Mouse (Mus musculus): ENCODE data around the gene Prelp.
A peak's percentile ranks its signal among the peaks of the same experiment; 100 is the strongest.

Gene Prelp

DNA sequence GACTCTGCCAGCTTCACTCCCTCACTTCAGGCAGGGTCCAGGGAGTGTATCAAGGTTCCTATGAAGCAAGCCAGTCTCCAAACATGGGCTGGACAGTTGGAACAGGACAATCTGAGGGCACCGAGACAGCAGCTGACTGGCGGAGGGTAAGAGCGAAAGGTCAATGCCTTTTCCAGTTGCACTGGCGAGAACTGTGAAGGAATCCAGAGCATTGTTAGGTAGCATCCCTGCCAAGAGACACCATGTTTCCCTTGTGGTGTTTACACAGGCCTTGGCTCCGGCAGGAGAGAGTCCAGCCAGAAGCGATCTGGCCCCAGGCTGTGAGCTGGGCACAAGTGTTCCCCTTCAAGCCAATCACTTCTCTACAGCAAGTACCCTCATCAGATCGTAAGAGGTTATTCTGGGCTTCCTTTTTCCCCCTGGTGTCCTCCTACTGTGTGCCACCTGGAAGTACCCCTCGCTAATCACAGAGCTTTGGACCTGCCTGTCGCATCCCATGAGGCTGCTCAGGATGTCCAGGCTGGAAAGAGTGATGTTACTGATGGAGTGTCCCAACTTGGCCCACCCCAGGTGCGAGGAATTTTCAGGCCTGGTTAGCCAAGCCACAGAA lies 13.2 kb upstream of the Prelp start:
- DNase-seq (ENCODE audit: extremely low spot score), result no peak

DNA sequence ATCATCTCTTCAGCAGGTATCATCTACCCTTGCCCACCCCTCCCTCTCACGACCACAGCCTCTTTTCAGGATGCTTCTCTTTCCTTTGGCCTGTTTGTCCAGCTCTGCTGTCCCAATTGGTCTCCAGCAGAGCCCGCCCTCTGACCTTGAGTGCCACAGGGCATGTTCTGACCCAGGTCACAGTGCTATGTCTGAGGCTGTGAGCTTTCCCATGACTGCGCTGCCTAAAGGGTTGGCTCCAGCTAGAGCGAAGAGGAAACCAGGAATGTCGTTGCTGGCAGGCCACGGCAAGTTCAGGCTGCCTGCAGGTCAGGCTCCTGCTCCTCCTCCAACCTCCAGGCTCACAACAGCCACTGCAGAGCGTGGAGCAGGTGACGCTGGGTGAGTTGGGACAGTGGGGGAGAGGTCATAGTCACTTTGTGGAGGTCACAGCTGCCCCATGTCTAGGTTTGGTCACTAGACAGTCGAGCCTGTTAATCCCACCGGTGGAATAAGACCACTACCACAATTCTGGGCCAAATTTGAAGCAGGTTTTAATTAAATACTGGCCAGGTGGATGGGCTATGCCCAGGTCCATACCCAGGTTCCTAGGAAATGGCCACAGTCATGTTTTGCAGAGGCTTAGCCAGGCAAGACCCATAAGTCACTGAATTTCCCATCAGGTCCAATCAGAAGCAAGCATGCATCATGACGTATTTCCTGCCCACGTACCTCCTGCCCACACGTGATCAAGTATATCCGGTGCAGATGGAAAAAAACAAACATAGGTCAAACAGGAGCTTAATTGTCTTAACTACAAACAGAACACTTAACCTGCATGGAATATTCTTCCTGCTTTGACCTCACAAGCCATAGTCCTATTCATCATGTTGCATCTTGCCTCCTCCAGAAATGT lies 12.3 kb upstream of the Prelp start:
- DNase-seq (ENCODE audit: extremely low spot score), result no peak

DNA sequence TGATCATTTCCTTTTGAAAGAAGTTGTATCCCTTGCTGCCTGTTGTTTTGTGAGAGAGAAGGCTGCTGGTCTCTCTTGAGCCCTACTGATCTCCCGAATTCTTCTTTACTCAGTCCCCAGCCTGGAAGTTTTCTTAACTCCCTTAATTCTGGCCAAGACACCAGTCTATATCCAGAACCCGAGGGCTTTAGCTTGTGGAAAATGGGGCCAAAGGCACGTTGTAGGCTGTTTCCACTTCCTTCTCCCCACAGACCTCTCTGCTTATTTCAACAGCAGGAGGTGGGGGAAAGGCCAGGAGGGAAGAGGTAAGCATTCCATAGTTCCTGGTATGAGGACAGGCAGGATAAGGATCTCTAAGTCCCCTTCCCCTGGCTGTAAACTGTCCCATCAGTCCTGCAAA lies 8.8 kb upstream of the Prelp start:
- no peak for DNase-seq (ENCODE audit: extremely low spot score)

DNA sequence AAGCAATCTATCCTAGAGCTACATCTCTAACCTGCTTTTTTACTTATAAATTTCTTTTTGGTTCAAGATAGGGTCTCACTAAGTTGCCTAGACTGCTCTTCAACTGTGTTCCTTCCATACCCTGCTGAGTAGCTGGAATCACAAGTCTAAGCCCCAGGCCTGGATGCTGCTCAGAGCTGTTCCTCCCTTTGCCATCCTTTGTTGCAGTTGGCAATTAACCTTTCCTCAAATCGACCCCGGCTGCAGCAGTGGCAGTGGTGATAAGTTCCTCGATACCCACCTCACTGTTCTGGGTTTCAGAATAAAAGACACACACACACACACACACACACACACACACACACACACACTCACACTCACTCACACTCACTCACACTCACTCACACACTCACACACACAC lies 4.0 kb upstream of the Prelp start:
- DNase-seq (ENCODE audit: extremely low spot score), result no peak

DNA sequence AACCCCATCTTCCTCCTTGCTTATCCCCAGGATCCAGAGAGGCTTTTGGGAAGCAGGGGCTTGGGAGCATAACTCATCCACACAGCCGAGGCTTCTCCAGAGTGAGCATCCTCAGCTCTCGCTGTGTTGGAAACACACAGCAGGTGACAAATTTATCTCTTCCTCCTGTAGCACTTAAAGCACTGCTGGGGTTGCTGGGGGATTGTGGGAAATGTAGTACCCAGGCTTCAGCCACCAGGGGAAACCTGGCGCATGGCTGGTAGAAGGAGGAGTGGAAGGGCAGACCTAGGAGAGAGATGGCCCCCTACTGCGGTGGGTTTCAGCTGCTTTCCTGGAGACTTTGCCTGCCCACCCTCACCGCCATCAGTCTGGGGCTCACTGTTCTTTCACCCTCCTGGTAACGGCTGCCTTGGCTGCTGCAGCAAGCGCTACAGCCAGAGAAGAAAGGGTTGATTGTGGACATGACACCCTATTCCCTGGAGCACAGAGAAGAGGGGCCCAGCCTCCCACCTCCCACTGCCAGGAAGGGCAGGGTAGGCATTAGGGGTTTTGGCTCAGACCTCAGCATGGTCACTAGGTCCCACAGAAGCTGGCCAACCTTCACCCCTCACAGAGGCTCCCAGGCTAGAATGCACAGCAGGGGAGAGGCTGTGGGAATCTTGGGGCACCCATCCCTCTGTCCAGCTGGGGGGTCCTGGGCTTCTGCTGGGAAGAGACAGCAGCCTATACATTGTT lies 3.1 kb upstream of the Prelp start:
- peak; percentile 39 for DNase-seq (ENCODE audit: extremely low spot score)

DNA sequence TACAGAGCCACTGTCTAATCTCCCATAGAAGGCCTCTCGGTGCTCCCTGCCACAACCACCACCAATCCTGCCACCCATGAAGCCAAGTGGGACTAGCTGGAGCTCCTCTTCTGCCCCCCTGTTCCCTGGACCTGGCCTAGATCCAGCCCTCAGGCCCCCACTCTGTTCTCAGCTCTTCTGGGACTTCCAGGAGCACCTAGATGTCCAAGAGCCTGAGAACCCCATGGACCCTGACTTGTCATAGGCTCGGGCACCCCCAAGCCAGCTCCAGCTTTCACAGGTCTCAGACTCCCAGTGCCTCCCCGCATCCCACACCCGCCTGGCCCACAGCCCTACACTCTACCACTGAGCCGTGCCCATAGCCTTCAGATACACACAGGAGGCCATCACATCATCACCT lies 1.9 kb upstream of the Prelp start:
- DNase-seq (ENCODE audit: extremely low spot score), result no peak

DNA sequence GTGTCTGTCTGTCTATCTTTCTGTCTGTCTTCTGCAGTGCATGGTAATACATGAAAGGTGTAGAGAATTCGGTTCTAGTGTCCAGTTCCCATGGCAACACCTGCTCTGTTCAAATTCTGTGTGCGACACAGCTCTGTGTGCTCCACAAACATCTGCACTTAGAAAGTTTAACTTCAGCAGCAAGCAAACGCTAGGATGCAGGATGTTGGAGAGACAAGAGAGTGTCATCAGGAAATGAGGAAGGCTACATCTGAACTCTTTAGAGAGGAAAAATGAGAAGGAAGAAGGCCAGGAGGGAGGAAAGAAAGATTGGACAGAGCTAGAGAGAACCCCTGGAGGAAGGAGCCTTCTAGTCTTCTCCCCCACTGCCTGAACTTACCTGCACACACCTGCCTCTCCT lies 338 bp downstream of the Prelp start:
- no peak for DNase-seq (ENCODE audit: extremely low spot score)

DNA sequence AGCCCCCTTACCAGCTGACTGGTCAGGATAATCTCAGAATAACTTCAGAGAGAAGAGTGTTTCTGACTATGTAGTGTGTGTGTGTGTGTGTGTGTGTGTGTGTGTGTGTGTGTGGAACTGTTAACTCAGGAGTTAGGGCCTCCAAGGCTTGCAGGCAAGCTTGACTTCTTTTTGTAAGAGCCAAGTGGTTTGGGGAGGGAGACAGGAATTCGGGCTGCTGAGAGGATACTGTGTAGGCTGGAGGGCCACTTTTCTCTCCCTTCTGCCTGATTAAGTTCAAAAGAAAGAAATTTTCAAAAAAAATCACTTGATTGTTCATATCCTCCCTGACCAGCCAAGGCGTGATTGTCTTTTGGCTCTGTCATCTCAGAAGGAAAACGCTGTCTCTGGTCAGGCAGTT lies 813 bp downstream of the Prelp start:
- DNase-seq (ENCODE audit: extremely low spot score), result no peak

DNA sequence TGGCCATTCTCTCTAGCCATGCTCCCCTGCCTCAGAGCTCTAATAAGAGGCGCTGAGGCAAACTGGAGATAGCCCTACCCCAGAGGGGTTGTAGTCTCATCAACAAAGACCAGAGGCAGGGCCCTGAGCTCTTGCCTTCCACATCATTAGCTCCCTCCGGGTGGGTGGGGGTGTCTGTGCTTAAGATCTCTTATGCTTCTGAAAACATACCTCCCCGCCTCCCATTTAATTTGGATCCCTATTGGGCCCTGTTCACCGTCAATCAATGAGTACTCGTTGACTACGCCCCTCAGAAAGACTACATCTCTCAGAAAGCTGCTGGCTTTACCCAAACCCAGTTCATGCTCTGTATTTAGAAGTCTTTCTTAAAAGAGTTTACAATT lies 3.1 kb downstream of the Prelp start:
- no peak for DNase-seq (ENCODE audit: extremely low spot score)

DNA sequence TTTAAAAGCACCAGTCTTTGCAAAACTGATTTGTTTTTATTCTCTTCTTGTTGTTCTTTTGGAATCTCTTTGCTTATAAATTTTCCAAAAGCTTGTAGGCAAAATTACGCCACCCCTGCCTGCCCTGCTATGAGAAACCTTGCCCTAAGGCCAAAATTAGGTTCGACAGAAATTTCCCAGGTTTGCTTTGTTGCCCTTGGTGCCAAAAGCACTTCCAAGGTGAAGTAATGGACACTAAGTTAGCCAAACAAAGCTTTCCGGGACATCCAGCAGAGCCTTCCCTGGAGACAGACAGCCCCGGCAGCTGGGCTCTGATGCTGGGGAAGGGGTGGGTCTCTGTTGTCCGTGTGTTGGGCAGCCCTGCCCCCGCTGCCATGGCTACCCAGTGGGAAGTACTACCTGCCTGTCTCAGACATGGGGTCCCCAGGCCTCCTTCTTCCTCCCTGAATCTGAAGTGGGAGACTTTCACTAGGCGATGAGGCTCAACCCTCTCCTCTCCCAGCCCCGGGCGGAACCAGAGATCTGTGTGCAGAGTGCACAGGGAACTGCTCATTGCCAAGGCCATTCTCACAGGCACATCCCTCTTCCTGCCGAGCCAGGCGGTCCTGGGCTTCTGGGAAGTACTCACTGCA lies 3.6 kb downstream of the Prelp start:
- no peak for DNase-seq (ENCODE audit: extremely low spot score)

DNA sequence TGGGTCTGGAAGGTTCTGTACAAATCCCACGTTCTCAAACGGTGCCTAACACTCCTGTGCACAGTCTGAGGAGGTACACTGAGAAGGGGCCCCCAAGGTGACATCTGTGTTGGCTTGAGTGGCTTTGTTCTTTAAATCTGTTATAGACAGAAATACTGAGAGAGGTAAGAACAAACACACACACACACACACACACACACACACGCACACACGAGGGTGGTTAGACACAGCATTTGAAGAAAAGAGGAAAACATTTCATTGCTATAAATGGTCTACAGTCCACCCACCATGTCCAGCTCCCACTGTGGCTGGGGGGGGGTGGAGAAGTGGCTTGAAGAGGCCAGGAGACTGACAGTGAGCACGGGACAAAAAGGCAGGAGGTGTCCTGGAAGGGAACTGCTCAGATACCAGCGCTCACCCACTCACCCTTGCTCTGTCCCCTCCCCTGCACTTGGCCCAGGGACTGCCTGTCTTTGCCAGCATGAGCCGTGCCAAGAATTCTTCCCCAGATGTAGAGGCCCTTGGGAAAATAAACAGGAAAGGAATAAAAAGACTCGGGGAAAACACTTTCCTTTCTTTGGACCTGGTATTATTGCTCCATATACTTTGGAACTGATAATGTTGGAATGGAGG lies 5.4 kb downstream of the Prelp start:
- no peak for DNase-seq (ENCODE audit: extremely low spot score)

DNA sequence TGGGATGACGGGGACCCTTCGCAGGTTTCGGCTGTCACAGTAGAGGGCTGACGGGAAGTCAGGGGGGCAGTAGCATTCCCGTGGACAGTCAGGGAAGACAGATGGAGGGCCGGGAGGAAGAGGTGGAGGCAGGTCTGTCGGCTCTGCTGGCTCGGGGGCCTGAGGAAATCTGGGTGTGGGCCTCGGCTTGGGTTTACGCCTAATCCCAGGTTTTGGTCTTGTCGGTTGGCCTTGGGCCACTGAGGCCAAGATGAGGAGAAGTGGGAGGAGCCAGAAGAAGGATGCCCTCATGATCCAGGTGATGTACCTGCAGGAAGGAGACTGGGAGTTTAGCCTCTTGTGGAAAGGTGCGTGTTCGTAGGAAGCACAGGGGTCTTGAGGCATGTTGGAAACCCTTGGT lies 6.1 kb downstream of the Prelp start:
- DNase-seq (ENCODE audit: extremely low spot score), result no peak

DNA sequence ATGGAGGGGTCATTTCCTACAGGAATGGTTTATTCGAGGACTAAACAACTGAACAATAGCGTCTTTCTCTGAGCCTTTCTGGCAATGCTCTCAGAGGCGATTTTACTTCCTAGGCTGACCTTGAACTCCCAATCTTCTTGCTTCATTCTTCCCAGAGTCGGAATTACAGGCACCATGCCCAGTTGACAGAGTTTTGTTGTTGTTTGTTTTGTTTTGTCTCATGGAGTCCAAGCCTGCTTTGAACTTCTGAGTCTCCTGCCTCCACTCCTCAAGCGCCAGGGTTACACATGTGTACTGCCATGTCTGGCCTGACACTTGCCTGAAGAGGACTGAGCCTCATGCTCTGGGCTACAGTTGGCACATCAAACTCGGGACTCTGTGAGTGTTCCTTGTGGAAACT lies 8.2 kb downstream of the Prelp start:
- no peak for DNase-seq (ENCODE audit: extremely low spot score)

DNA sequence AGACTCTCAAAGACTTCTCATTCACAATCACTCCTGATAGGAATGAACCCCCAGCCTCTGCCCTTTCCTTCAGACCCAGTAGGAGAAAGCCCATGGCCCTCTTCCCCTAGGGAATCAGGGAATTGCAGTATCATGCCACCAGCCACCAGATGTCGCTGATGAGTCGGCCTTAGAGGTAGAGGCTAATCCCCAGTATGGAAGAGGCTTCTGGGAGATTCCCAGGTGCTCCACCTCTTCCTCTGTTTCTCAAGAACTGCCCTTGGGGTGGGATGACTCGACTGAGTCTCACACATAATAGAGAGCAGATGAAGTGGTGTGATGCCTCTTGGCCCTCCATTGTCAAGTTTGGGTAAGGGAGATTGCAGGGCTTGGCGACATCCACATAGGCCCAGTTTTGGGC lies 9.8 kb downstream of the Prelp start:
- peak; percentile 66 for DNase-seq (ENCODE audit: extremely low spot score)

DNA sequence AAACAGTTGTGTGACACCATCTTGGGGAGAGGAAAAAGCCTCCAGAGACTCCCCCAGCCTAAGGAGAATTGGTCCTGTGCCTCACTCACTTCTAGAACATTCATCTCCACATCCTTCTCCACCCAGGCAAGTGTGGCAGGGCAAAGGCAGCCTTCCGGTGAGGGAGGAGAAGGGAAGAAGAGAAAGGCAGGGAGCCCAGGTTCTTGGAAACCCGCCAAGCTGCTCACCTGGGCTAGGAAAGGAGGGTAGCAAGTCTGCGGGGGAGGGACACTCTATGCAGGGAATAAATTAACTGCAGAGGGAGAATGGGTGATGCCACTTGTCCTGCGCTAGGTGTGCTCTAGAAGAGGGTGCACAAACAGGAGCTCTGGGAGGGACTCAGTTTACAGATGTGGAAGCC lies 10.2 kb downstream of the Prelp start:
- DNase-seq (ENCODE audit: extremely low spot score), result no peak

DNA sequence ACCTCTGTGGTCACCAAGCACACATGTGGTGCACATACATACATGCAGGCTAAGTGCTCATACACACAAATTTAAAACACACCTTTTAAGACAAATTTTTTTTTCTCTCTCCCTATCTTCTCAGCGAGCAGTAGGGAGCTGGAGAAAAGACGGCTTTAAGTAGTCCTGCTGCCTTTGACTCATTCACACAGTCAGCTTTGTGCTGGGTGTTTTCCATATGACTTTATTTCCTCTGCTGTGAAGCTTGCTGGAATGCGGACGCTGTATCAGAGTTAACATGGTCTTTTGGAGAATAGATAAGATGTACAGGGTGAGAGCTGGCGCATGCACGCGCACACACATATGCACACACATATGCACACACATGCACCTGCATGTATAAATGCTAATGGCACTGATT lies 11.1 kb downstream of the Prelp start:
- no peak for DNase-seq (ENCODE audit: extremely low spot score)

DNA sequence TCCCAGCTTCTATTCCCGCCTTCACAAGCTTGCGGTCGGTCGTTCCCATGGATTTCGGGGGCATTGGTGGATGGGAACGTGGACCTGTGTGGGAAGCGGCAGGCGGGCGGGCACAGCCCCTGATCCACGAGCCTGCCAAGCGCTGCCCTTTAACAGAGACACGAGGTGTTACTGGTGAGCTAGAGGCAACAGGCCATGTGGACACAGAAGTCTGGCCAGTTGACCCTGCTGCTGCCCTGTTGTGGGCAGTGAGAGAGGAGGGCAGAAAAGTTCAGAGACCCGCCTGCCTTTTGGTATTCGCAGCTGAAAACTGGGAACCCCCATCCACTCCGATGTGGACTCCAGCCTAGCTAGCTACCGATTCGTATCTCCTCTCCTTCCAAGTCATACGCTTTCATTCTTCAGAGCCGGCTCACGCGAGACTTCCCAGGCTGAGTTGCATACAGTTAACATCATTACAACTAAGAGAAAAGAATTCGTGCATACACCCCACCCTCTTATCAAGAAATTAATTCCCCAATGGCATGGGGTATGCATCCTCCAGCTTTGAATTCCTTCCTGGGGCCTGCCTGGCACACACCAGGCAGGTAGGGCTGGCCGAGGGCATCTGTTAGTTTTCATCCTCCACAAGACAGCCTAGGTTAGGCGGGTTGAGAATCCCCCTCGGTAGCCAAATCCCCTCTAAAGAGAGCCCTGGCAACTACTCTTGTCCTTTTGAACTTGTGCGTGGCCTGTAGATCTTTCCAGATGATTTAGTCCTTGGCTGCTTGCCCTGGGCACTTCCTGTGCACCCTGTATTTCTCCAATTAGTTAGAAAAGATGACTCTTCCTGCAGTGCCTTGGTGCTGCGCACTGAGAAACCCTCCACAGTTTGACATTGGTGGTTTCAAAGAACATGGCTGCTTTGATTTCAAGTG lies 12.3 kb downstream of the Prelp start:
- DNase-seq (ENCODE audit: extremely low spot score), result peak; percentile 40

DNA sequence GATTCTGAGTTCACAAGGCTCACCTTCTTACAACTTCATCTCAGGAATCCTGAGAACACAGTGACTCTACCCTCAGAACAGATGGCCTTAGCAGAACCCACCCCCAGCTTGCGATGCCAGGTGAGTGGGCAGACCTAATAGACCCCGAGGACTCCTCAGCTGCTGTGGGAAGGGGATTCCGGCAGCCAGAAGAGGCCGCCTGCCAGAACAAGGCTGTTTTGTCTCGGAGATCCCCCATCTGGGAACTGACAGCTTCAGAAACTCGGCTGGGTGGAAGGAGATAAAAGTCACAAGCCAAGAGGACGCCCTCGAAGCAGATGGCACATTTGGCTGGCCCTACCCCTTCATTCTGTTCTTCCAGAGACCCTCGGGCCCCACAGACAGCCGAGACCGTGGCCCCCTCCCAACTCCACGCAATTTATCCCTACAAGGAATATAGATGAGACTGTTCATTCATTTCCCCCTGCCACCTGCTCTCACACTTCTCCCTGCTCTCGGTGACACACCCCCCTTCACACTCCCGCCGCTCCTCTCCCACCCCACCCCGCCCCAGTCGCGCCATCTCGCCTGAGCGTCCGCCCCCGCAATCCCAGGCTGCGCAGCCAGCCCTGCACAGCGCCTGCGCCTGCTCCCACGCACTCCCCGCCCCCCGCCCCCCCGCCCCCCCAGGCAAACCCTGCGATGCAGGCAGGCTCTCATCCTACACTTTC lies 13.1 kb downstream of the Prelp start, which contains the start of gene Optc:
Gene Optc, minus strand, starts transcription at position 51 of the 710 bp plus-strand sequence.
- peak; percentile 56 for DNase-seq (ENCODE audit: extremely low spot score)

DNA sequence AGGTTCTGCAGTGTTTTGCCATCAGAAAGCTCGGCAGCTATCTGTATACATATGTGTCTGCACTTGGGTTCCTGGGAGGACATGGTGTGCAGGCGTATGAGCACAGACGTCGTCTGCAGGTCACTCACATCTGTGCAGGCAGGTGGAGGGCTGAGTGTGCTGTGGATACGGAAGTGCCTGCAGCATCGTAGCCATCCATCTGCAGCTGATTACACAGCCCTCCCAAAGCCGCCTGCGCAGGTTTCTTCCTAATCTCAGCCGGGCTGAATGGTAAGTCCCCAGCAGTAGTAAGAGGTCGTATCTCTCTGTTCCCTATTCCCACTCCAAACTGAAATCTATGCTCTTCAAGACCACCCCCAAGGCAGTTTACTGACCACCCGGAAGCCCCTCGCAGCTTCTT lies 14.8 kb downstream of the Prelp start:
- no peak for DNase-seq (ENCODE audit: extremely low spot score)

DNA sequence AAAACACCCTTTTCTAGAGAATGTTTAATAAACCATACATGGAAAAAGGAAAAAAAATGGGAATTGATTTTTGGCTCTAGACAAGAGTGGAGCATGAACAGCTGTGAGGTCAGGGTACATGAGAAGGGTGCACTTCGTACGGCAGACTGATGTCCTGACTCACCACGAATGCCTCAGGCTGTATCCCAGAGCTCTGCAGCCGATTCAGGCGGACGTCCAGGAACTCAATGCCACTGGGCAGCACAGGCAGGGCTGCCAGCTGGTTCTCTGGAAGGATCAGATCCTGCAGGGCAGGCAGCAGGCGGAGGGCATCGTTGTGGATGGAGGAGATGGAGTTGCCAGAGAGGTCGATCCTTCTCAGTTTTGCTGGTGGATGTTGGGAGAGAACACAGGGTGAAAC lies 20.4 kb downstream of the Prelp start:
- no peak for DNase-seq (ENCODE audit: extremely low spot score)
